Comparison of ENCODE assay signal across 9 mouse cellular contexts in the genomic region with DNA sequence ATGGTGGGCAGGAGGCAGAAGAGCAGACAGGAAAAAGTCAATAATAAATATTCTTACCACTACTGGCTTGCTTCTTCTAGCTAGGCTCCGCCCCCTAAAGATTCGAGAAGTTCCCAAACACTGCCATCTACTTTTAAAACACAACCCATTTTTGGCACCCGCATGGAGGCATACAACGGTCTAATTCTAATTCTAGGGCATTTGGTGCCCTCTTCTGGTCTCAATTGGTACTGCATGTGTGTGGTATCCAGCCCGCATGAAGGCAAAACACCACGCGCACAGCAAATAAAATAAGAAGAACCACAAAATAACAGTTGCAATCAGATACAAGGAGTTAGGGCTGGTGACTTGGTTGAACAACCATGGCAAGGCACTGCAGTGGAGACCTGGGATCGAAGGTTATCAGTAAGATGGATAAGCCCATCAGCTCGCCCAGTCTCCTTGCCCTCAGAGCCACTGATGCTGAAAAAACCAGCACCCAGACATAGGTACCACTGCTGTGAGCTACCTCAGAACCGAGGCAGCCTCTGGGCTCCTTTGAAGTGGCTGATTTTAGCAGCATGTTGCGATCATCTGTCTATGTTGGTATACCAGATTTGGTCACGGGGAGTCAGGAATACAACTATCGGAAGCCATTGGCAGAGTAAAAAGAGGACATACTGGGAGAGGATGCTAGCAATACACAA. TPM values are rescaled to one million over a fixed set of nuclear protein-coding genes. Genes with fewer than 3 reads are reported as not detected.
DNase-seq lines count a peak whose midpoint lies in the region; ATAC-seq and TF ChIP-seq lines count a peak whose summit lies in the region.
"Had no signal": no experiment of that assay in that cellular context is flagged by ENCODE, and none has a peak within 500 bp of the region (broad histone marks: within the 10 kb centered on the region; RNA-seq: fewer than 3 reads in every experiment).

No protein-coding gene starts in this region.

- ATAC-seq in liver, embryonic 14.5 days (ENCODE audit: insufficient read depth) = no peak

- H3K9me3 ChIP-seq in liver, embryonic 14.5 days (ENCODE audit: control insufficient read depth, low read length) = no peaks in the 10 kb centered on the region
- H3K9me3 ChIP-seq: liver, embryonic 15.5 days had no signal

- TF ChIP-seq EP300 in liver, embryonic 14.5 days (IDR thresholded peaks at IDR 0.05; ENCODE audit: low read depth) = no peak

- H3K4me2 ChIP-seq in liver, embryonic 14.5 days (ENCODE audit: low read depth) = no peak overlapping the region
- H3K4me2 ChIP-seq: liver, embryonic 15.5 days had no signal

- H3K27ac ChIP-seq in liver, embryonic 14.5 days = no peak overlapping the region
- H3K27ac ChIP-seq: liver, embryonic 15.5 days had no signal

- no peaks in the 10 kb centered on the region for H3K79me2 ChIP-seq in C2C12 (ENCODE audit: control insufficient read depth, insufficient read depth)

- no peaks in the 10 kb centered on the region for H3K79me3 ChIP-seq in C2C12 (ENCODE audit: low read depth)

- no peak overlapping the region for H3K4me3 ChIP-seq in C2C12 (ENCODE audit: insufficient read depth, poor library complexity, severe bottlenecking)
- no peak overlapping the region for H3K4me3 ChIP-seq in liver, embryonic 14.5 days (ENCODE audit: insufficient read depth in 1 of 2, low read depth in 2 of 2, low read length in 2 of 2)
- H3K4me3 ChIP-seq: liver, embryonic 15.5 days had no signal

- H3K9ac ChIP-seq in liver, embryonic 14.5 days (replicated peaks) = no peak overlapping the region
- H3K9ac ChIP-seq: liver, embryonic 15.5 days had no signal

- WGBS in liver, embryonic 14.5 days (ENCODE audit: insufficient replicate concordance) = 29% methylated on average over 13 of the region's 13 CpGs

- no peaks in the 10 kb centered on the region for H3K27me3 ChIP-seq in C2C12 (ENCODE audit: control insufficient read depth, insufficient read depth, insufficient read length)
- no peaks in the 10 kb centered on the region for H3K27me3 ChIP-seq in liver, embryonic 14.5 days (ENCODE audit: control insufficient read depth, insufficient read depth, low read length)

- peak; percentile 38 for TF ChIP-seq CTCF in C2C12 (IDR thresholded peaks at IDR 0.05; ENCODE audit: control insufficient read depth, insufficient read depth, insufficient read length)
- TF ChIP-seq CTCF in liver, embryonic 14.5 days (IDR thresholded peaks at IDR 0.05; ENCODE audit: low read depth) = peak; percentile 89

- H3ac ChIP-seq in C2C12 (ENCODE audit: control insufficient read depth, insufficient read length, low read depth) = no peak overlapping the region

- H3K4me1 ChIP-seq in liver, embryonic 14.5 days (replicated peaks; ENCODE audit: control insufficient read depth in 2 of 2, insufficient read depth in 2 of 2, low read length in 1 of 2) = peaks cover 2 to 6% of the 10 kb centered on the region in 2 experiments

- peak; percentile 91 for DNase-seq in NIH3T3 (ENCODE audit: low read depth)
- DNase-seq in cerebellum, adult 9-11 months = peak; percentile 73
- DNase-seq in gastrocnemius, adult 18-20 months (ENCODE audit: low spot score) = peak; percentile 84
- peak; percentile 65 to 90 for DNase-seq in kidney, postnatal 25 days
- DNase-seq in liver, embryonic 14.5 days (ENCODE audit: low read depth in 3 of 3, low spot score in 3 of 3) = peak; percentile 54 to 69 (median 55)
- peak; percentile 65 for DNase-seq in retina, postnatal 7 days (ENCODE audit: low read depth, low spot score)
- peak; percentile 77 for DNase-seq in urinary bladder, postnatal 25 days (ENCODE audit: low spot score)

- no peaks in the 10 kb centered on the region for H3K36me3 ChIP-seq in C2C12 (ENCODE audit: control insufficient read depth, insufficient read depth)
- H3K36me3 ChIP-seq in liver, embryonic 14.5 days (replicated peaks; ENCODE audit: control insufficient read depth, insufficient read depth, low read depth) = no peaks in the 10 kb centered on the region
- H3K36me3 ChIP-seq: liver, embryonic 15.5 days had no signal

TF ChIP-seq in C2C12, 6 proteins besides CTCF, POLR2A, EP300 and RAD21:
- TF ChIP-seq MYOD1 (IDR thresholded peaks at IDR 0.05; ENCODE audit: control insufficient read depth, insufficient read length, low read depth) (no peak), CEBPB (IDR thresholded peaks at IDR 0.05; ENCODE audit: low read depth) (no peak), USF1 (IDR thresholded peaks at IDR 0.05; ENCODE audit: low read depth) (no peak), MYOG (IDR thresholded peaks at IDR 0.05; ENCODE audit: control insufficient read depth, extremely low read depth, insufficient read length) (no peak), MAX (IDR thresholded peaks at IDR 0.05) (no peak), FOSL1 (IDR thresholded peaks at IDR 0.05; ENCODE audit: insufficient read depth, low read length, poor library complexity, severe bottlenecking) (no peak)

RNA-seq across cellular contexts. Expression of a gene that starts 4.4 kb away (rescaled TPM):
- polyA plus RNA-seq in C2C12 (2012; fragmentation: generic; extraction: Trizol) = 20.4 TPM
- 10 to 100 TPM; 19.0 to 20.8 TPM for total RNA-seq in gastrocnemius, adult 18-20 months (2021)
- 7.1 and 8.0 TPM in 2 replicates for polyA plus RNA-seq in liver, embryonic 14.5 days (2012; rRNA removed)
- polyA plus RNA-seq in liver, embryonic 14.5 days (2014; fragmentation: Nextera tagmentation; extraction: Ambion mirVana) = 9.6 and 10.0 TPM in 2 replicates

RNA-seq across cellular contexts. Expression of a gene that starts 46.8 kb away (rescaled TPM):
- polyA plus RNA-seq in C2C12 (2012; fragmentation: generic; extraction: Trizol) = 23.0 TPM
- total RNA-seq in gastrocnemius, adult 18-20 months (2021) = 1 to 10 TPM; 7.4 to 8.5 TPM
- polyA plus RNA-seq in liver, embryonic 14.5 days (2012; rRNA removed) = 10.3 and 15.4 TPM in 2 replicates
- 12.1 and 12.5 TPM in 2 replicates for polyA plus RNA-seq in liver, embryonic 14.5 days (2014; fragmentation: Nextera tagmentation; extraction: Ambion mirVana)

RNA-seq across cellular contexts. Expression of a gene that starts 51.8 kb away (rescaled TPM):
- polyA plus RNA-seq in C2C12 (2012; fragmentation: generic; extraction: Trizol) = 0.43 TPM
- total RNA-seq in gastrocnemius, adult 18-20 months (2021) = 1 to 10 TPM; 8.3 to 9.5 TPM
- polyA plus RNA-seq in liver, embryonic 14.5 days (2012; rRNA removed) = 2.2 and 3.1 TPM in 2 replicates
- 2.5 and 2.9 TPM in 2 replicates for polyA plus RNA-seq in liver, embryonic 14.5 days (2014; fragmentation: Nextera tagmentation; extraction: Ambion mirVana)
